Mouse (Mus musculus) brain, embryonic 14.5 days (tissue): ENCODE measurements at regions not wholly inside any gene's neighbourhood (a gene's known extent, or its start where the extent isn't known, plus 50 kb on each side); places are given as distances from the start of the nearest gene placed in this dataset.
A peak's percentile ranks its signal among the peaks of the same experiment; 100 is the strongest.

ENCODE experiments used
- DNase-seq: peaks from one replicate; pipeline ENCODE4 v3.0.0-alpha.2; 2011; ENCODE audit warnings: low read depth
- CTCF ChIP-seq: fragments of 200-500 bp; IDR thresholded peaks from 2 replicates; pipeline ENCODE4 v1.5.1; 2012; ENCODE audit warnings: inconsistent platforms, mild to moderate bottlenecking, moderate library complexity, borderline replicate concordance; ENCODE audit not compliant: insufficient read depth, insufficient read length; ENCODE audit errors: extremely low read depth
- POLR2A ChIP-seq: fragments of 200-500 bp; IDR thresholded peaks from 2 replicates; pipeline ENCODE4 v1.6.1; 2012; ENCODE audit warnings: mild to moderate bottlenecking, inconsistent platforms, borderline replicate concordance; ENCODE audit not compliant: poor library complexity, insufficient read depth, insufficient read length, severe bottlenecking; ENCODE audit errors: extremely low read depth

GRCm38 (mm10) chr15:87064890-87065289 lies 479.2 kb upstream of the Fam19a5 start:
- TF ChIP-seq POLR2A: no peak
- no peak for TF ChIP-seq CTCF
- DNase-seq: peak; percentile 73

GRCm38 (mm10) chr15:87068261-87068660 lies 475.8 kb upstream of the Fam19a5 start:
- no peak for DNase-seq

GRCm38 (mm10) chr15:87074559-87074958 lies 469.5 kb upstream of the Fam19a5 start:
- TF ChIP-seq POLR2A: no peak
- no peak for TF ChIP-seq CTCF
- no peak for DNase-seq

More at GRCm38 (mm10) chr15:87068261-87068660, 475.8 kb upstream of the Fam19a5 start:
- TF ChIP-seq POLR2A: no peak

GRCm38 (mm10) chr15:87089827-87090226 lies 454.3 kb upstream of the Fam19a5 start:
- DNase-seq: peak; percentile 12
- TF ChIP-seq CTCF: no peak
- no peak for TF ChIP-seq POLR2A

GRCm38 (mm10) chr15:87091048-87091777 lies 452.9 kb upstream of the Fam19a5 start:
- no peak for DNase-seq
- TF ChIP-seq POLR2A: no peak
- TF ChIP-seq CTCF: no peak

GRCm38 (mm10) chr15:87097206-87097605 lies 446.9 kb upstream of the Fam19a5 start:
- peak; percentile 9 for DNase-seq
- TF ChIP-seq POLR2A: no peak
- TF ChIP-seq CTCF: no peak

GRCm38 (mm10) chr15:87101146-87101545 lies 443.0 kb upstream of the Fam19a5 start:
- DNase-seq: peak; percentile 19
- TF ChIP-seq POLR2A (no peak), CTCF (no peak)

GRCm38 (mm10) chr15:87102211-87102610 lies 441.9 kb upstream of the Fam19a5 start:
- TF ChIP-seq CTCF (no peak), POLR2A (no peak)
- no peak for DNase-seq

GRCm38 (mm10) chr15:87105951-87106350 lies 438.1 kb upstream of the Fam19a5 start:
- DNase-seq: peak; percentile 78
- TF ChIP-seq POLR2A (no peak), CTCF (no peak)

GRCm38 (mm10) chr15:87107701-87108100 lies 436.4 kb upstream of the Fam19a5 start:
- TF ChIP-seq POLR2A: no peak
- no peak for TF ChIP-seq CTCF
- DNase-seq: no peak

- no peak for DNase-seq
- no peak for TF ChIP-seq CTCF
- no peak for TF ChIP-seq POLR2A
Measured at GRCm38 (mm10) chr15:87108411-87108810, 435.7 kb upstream of the Fam19a5 start.

- TF ChIP-seq POLR2A (no peak), CTCF (no peak)
- peak; percentile 5 for DNase-seq
Measured at GRCm38 (mm10) chr15:87122656-87123055, 421.4 kb upstream of the Fam19a5 start.

GRCm38 (mm10) chr15:87125427-87126148 lies 418.5 kb upstream of the Fam19a5 start:
- DNase-seq: peak; percentile 71
- TF ChIP-seq CTCF (no peak), POLR2A (no peak)

GRCm38 (mm10) chr15:87138870-87139269 lies 405.2 kb upstream of the Fam19a5 start:
- no peak for TF ChIP-seq POLR2A
- no peak for TF ChIP-seq CTCF

More at GRCm38 (mm10) chr15:87138870-87139269, 405.2 kb upstream of the Fam19a5 start:
- DNase-seq: peak; percentile 35
